Mouse (Mus musculus) MEL (cell line): ENCODE data around the gene Tk2. TPM values are rescaled to one million over a fixed set of nuclear protein-coding genes. Genes with fewer than 3 reads are reported as not detected.
"Not testable (repeated sequence)": the region's sequence is repeated elsewhere in the genome, so short reads cannot be mapped to it uniquely, and the experiment has no call there.

Experiments used
- DNase-seq: peaks from one replicate; pipeline ENCODE4 v3.0.0; 2011; ENCODE audit warnings: low read depth, low spot score
- H3K27ac ChIP-seq: 2 replicates; pipeline ENCODE4 v1.5.1; 2012; ENCODE audit warnings: low read depth, mild to moderate bottlenecking, control low read depth, low read length, moderate library complexity; ENCODE audit not compliant: control insufficient read depth
- H3K27me3 ChIP-seq, 2 experiments: fragments of 150-350 bp in 1 of 2; sonication (generic) in 1 of 2; 2 replicates each; pipeline ENCODE4 v1.6.1; 2012; ENCODE audit warnings: low read length in 2 of 2, mild to moderate bottlenecking in 2 of 2, improper control_type of control experiment in 1 of 2, moderate library complexity in 1 of 2; ENCODE audit not compliant: insufficient read depth in 2 of 2, control insufficient read depth in 1 of 2
- H3K36me3 ChIP-seq, 2 experiments: 2 replicates each; pipeline ENCODE4 v1.6.1; 2012 to 2014; ENCODE audit warnings: low read length in 2 of 2, improper control_type of control experiment in 1 of 2, inconsistent platforms in 1 of 2, mild to moderate bottlenecking in 1 of 2; ENCODE audit not compliant: insufficient read depth in 2 of 2, control insufficient read depth in 1 of 2
- H3K4me1 ChIP-seq, 2 experiments: fragments of 150-350 bp in 1 of 2; sonication (generic) in 1 of 2; 2 replicates each; pipeline ENCODE4 v1.6.1; 2012; ENCODE audit warnings: low read length in 2 of 2, improper control_type of control experiment in 1 of 2, mild to moderate bottlenecking in 1 of 2; ENCODE audit not compliant: insufficient read depth in 2 of 2, control insufficient read depth in 1 of 2
- H3K4me3 ChIP-seq, 2 experiments: fragments of 150-350 bp in 1 of 2; sonication (generic) in 1 of 2; 2 replicates each; pipeline ENCODE4 v1.5.1; 2012; ENCODE audit warnings: low read depth in 2 of 2, low read length in 2 of 2, mild to moderate bottlenecking in 2 of 2, moderate library complexity in 2 of 2, control low read depth in 1 of 2, improper control_type of control experiment in 1 of 2; ENCODE audit not compliant: control insufficient read depth in 1 of 2, insufficient read depth in 1 of 2
- H3K79me2 ChIP-seq: 2 replicates; pipeline ENCODE4 v1.6.1; 2012; ENCODE audit warnings: mild to moderate bottlenecking, low read length, moderate library complexity; ENCODE audit not compliant: control insufficient read depth, poor library complexity, insufficient read depth
- H3K9ac ChIP-seq: 2 replicates; pipeline ENCODE4 v1.6.1; 2012; ENCODE audit warnings: low read depth, mild to moderate bottlenecking, control low read depth, low read length, moderate library complexity; ENCODE audit not compliant: control insufficient read depth, poor library complexity, severe bottlenecking
- H3K9me3 ChIP-seq: fragments of 150-350 bp; sonication (generic); replicated peaks from 2 replicates; pipeline ENCODE4 v1.6.1; 2012; ENCODE audit warnings: mild to moderate bottlenecking, low read length, improper control_type of control experiment, moderate library complexity; ENCODE audit not compliant: insufficient read depth
- CHD1 ChIP-seq: IDR thresholded peaks from 2 replicates; pipeline ENCODE4 v1.6.1; 2012; ENCODE audit warnings: low read depth, mild to moderate bottlenecking, inconsistent platforms, low read length, improper control_type of control experiment
- CTCF ChIP-seq, 3 experiments: IDR thresholded peaks in 2 of 3; conservative IDR thresholded peaks in 1 of 3; 2 replicates each; pipeline ENCODE4 v1.5.1; 2011 to 2012; ENCODE audit warnings: low read length in 3 of 3, low read depth in 2 of 3, mild to moderate bottlenecking in 2 of 3, improper control_type of control experiment in 1 of 3, inconsistent platforms in 1 of 3, mixed read lengths in 1 of 3, moderate library complexity in 1 of 3; ENCODE audit not compliant: control insufficient read depth in 1 of 3, insufficient read depth in 1 of 3, poor library complexity in 1 of 3, severe bottlenecking in 1 of 3
- E2F4 ChIP-seq: IDR thresholded peaks from 2 replicates; pipeline ENCODE4 v1.6.1; 2011; ENCODE audit warnings: low read depth, low read length, improper control_type of control experiment, borderline replicate concordance
- ELF1 ChIP-seq: IDR thresholded peaks from 2 replicates; pipeline ENCODE4 v1.6.1; 2014; ENCODE audit warnings: low read depth, mild to moderate bottlenecking, inconsistent platforms, low read length, improper control_type of control experiment, moderate library complexity
- EP300 ChIP-seq, 2 experiments: IDR thresholded peaks; 2 replicates each; pipeline ENCODE4 v1.6.1; 2011; ENCODE audit warnings: improper control_type of control experiment in 2 of 2, low read length in 2 of 2, low read depth in 1 of 2, mild to moderate bottlenecking in 1 of 2
- ETS1 ChIP-seq: IDR thresholded peaks from 2 replicates; pipeline ENCODE4 v1.6.1; 2012; ENCODE audit warnings: low read depth, mild to moderate bottlenecking, inconsistent platforms, low read length, improper control_type of control experiment, moderate library complexity
- JUND ChIP-seq: IDR thresholded peaks from 2 replicates; pipeline ENCODE4 v1.6.1; 2011; ENCODE audit warnings: low read depth, mild to moderate bottlenecking, improper control_type of control experiment, low read length
- KAT2A ChIP-seq: conservative IDR thresholded peaks from 2 replicates; pipeline ENCODE4 v1.6.1; 2012; ENCODE audit warnings: low read depth, low read length, improper control_type of control experiment, inconsistent platforms
- MAFK ChIP-seq: IDR thresholded peaks from 2 replicates; pipeline ENCODE4 v1.6.1; 2011; ENCODE audit warnings: low read depth, mild to moderate bottlenecking, low read length, improper control_type of control experiment, borderline replicate concordance
- MEF2A ChIP-seq: IDR thresholded peaks from 2 replicates; pipeline ENCODE4 v1.6.1; 2014; ENCODE audit warnings: low read depth, mild to moderate bottlenecking, inconsistent platforms, low read length, improper control_type of control experiment; ENCODE audit not compliant: poor library complexity, insufficient replicate concordance, severe bottlenecking; ENCODE audit errors: extremely low read depth
- MXI1 ChIP-seq: IDR thresholded peaks from 2 replicates; pipeline ENCODE4 v1.6.1; 2011; ENCODE audit warnings: mild to moderate bottlenecking, low read depth, low read length, improper control_type of control experiment
- POLR2A ChIP-seq, 2 experiments: IDR thresholded peaks; 2 replicates each; pipeline ENCODE4 v1.6.1; 2011 to 2012; ENCODE audit warnings: low read length in 2 of 2, mild to moderate bottlenecking in 2 of 2, control low read depth in 1 of 2, improper control_type of control experiment in 1 of 2, low read depth in 1 of 2, moderate library complexity in 1 of 2; ENCODE audit not compliant: control insufficient read depth in 1 of 2, insufficient read depth in 1 of 2, poor library complexity in 1 of 2
- POLR2AphosphoS2 ChIP-seq: IDR thresholded peaks from 2 replicates; pipeline ENCODE4 v1.6.1; 2011; ENCODE audit warnings: low read length, improper control_type of control experiment
- SIN3A ChIP-seq: IDR thresholded peaks from 2 replicates; pipeline ENCODE4 v1.6.1; 2012; ENCODE audit warnings: low read length, improper control_type of control experiment, inconsistent platforms
- SMC3 ChIP-seq: IDR thresholded peaks from 2 replicates; pipeline ENCODE4 v1.6.1; 2011; ENCODE audit warnings: low read depth, low read length, improper control_type of control experiment
- TAL1 ChIP-seq: IDR thresholded peaks from 2 replicates; pipeline ENCODE4 v1.6.1; 2012; ENCODE audit warnings: mild to moderate bottlenecking, inconsistent platforms, low read length, moderate library complexity, mixed read lengths
- UBTF ChIP-seq: IDR thresholded peaks from 2 replicates; pipeline ENCODE4 v1.6.1; 2012; ENCODE audit warnings: low read depth, mild to moderate bottlenecking, inconsistent platforms, low read length, improper control_type of control experiment, moderate library complexity, borderline replicate concordance; ENCODE audit not compliant: insufficient read depth
- USF1 ChIP-seq: IDR thresholded peaks from 2 replicates; pipeline ENCODE4 v1.6.1; 2014; ENCODE audit warnings: low read depth, mild to moderate bottlenecking, inconsistent platforms, low read length, improper control_type of control experiment, moderate library complexity
- ZC3H11A ChIP-seq: IDR thresholded peaks from 2 replicates; pipeline ENCODE4 v1.6.1; 2012; ENCODE audit warnings: low read depth, mild to moderate bottlenecking, inconsistent platforms, low read length, improper control_type of control experiment
- ZKSCAN1 ChIP-seq: IDR thresholded peaks from 2 replicates; pipeline ENCODE4 v1.6.1; 2012; ENCODE audit warnings: low read depth, mild to moderate bottlenecking, inconsistent platforms, low read length, improper control_type of control experiment, moderate library complexity
- polyA plus RNA-seq, 2 experiments: library from polyadenylated mRNA; stranded (reverse) in 1 of 2; unstranded in 1 of 2; fragments of >175 nt in 1 of 2; fragments of >200 nt in 1 of 2; gene quantifications; 2 replicates each; pipeline versions ENCODE4 v1.2.1 to v1.2.4; 2012; ENCODE audit warnings: low replicate concordance in 2 of 2, low read depth in 1 of 2; ENCODE audit not compliant: insufficient read length in 2 of 2, insufficient read depth in 1 of 2, missing spikeins in 1 of 2
- total RNA-seq: library from RNA; depleted of rRNA; stranded (reverse); fragments of 300-350 nt; gene quantifications from 2 replicates; pipeline ENCODE4 v1.2.3, GENCODE M21; 2012

Tk2 gene
- total and polyA plus RNA-seq, 3 experiments, result 18.6 to 26.8 TPM; not detected in 1

DNA sequence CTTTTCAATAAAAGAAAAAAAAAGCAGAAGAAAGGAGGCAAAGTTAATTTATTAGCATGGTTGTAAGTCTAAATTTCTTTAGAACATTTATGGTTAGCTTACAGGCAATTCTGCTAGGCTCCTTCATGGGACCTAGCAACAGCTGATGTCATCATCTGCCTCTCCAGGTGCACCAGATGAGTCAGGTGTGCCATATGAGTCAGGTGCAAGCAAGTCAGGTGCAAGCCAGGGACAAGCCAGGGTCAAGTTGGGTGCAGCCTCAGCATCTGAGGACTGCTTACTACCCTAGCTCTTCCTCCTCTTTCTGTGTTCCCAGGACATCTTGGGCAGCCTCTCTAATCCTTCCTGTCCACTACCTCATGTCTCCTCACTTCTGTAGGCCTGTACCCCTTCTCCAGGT lies 20.0 kb upstream of the Tk2 start:
- Histone ChIP-seq H3K9me3 (no peaks in the 10 kb centered on the region), H3K27me3 (no peaks in the 10 kb centered on the region), H3K4me3 (no peak overlapping the region), H3K27ac (no peak overlapping the region), H3K4me1 (no peaks in the 10 kb centered on the region), H3K9ac (no peak overlapping the region), H3K79me2 (no peaks in the 10 kb centered on the region), H3K36me3 (no peaks in the 10 kb centered on the region)
- no peak for DNase-seq
- TF ChIP-seq SMC3 (no peak), TAL1 (no peak), E2F4 (no peak), EP300 (IDR thresholded peaks at IDR 0.05; ENCODE audit: low read depth in 1 of 2, low read length in 2 of 2) (no peak), MXI1 (no peak), POLR2A (IDR thresholded peaks at IDR 0.05; ENCODE audit: control insufficient read depth in 1 of 2, insufficient read depth in 1 of 2, low read depth in 1 of 2, low read length in 2 of 2, poor library complexity in 1 of 2) (no peak), POLR2AphosphoS2 (no peak), SIN3A (no peak), MAFK (no peak)

DNA sequence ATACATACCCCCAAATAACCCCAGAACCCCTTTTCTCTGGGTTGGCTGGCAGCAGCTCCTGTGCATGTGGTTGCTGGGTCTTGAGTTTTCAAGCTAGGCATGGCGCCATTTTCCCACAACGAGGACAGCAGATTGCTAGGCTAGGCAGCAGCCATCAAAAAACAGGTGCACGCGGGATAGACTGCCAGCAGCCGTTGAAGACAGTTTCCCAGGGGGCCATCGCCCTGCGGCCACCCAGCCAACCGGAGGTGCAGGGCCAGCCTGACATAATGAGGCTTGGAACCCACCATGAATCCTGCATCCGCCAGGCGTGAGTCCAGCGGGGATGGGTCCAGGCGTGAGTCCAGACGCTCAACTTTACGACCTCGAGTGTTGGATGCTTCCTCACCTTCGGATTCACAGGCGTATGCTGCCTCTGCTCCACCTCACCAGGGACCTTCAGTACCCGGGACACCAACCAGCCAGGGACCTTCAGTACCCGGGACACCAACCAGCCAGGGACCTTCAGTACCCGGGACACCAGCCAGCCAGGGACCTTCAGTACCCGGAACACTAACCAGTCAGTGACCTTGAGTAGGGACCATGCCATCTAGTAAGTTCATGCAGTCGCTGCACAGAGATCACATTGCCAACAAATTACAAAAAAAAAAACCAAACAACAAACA lies 16.0 kb upstream of the Tk2 start:
- H3K27me3 ChIP-seq, DNase-seq, H3K4me3 ChIP-seq, H3K79me2 ChIP-seq, H3K36me3 ChIP-seq, H3K9ac ChIP-seq, H3K27ac ChIP-seq, H3K4me1 ChIP-seq, H3K9me3 ChIP-seq: not testable (repeated sequence)

DNA sequence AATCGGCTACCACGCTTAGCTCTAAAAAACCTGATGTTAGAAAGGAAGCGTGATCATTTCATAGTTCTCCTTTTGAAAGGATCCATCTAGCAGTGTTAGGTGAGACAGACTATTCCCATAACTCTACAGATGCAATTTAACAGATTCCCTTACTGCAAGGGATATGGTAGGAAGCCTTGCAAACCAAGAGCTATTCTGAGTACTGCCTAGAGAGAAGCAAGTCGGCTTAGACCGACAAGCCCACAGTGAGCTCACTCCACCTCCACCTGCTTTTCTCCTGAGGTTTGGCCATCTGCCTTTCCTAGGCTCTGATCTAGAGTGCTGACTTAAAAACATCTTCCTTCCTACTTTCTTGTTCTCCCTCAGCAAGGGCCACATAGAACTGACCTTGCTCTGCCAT lies 13.4 kb upstream of the Tk2 start:
- H3K4me1 ChIP-seq, H3K27ac ChIP-seq, DNase-seq, H3K36me3 ChIP-seq, H3K79me2 ChIP-seq, H3K9me3 ChIP-seq, H3K9ac ChIP-seq, H3K27me3 ChIP-seq, H3K4me3 ChIP-seq: not testable (repeated sequence)

DNA sequence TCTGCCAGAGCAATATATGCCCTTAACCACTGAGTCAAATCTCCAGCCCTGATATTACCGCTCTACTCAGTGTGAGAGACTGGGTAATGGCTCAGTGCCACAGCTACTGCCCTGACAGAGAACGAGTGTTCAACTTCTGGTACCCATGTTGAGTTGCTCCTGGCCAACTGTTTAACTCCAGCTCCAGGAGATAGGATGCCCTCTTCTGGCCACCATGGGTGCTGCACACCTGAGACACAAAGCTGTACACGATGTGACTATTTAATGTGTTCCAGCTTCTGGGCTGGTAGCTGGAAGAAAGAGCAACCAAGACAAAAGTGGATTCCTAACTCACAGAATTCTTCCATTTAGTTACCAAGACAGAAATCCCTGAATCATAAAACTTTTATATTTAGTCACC lies 4.7 kb upstream of the Tk2 start:
- Histone ChIP-seq H3K9ac (no peak overlapping the region), H3K9me3 (no peaks in the 10 kb centered on the region), H3K36me3 (peaks cover 2 to 13% of the 10 kb centered on the region in 2 experiments; a peak in 3 of 4 replicates), H3K27ac (no peak overlapping the region), H3K4me3 (no peak overlapping the region), H3K79me2 (peaks cover 2% of the 10 kb centered on the region), H3K27me3 (no peaks in the 10 kb centered on the region), H3K4me1 (peaks cover 4 to 17% of the 10 kb centered on the region in 2 experiments)
- peak; percentile 67 for DNase-seq
- TF ChIP-seq E2F4, result no peak
- TF ChIP-seq CTCF (IDR thresholded peaks at IDR 0.05 in 2 of 3, conservative IDR thresholded peaks at IDR 0.05 in 1 of 3; ENCODE audit: control insufficient read depth in 1 of 3, insufficient read depth in 1 of 3, low read depth in 2 of 3, low read length in 3 of 3, poor library complexity in 1 of 3, severe bottlenecking in 1 of 3), result peak; percentile 70 to 83 (median 78)
- TF ChIP-seq ELF1, result no peak
- TF ChIP-seq UBTF, result no peak
- TF ChIP-seq ZKSCAN1, result no peak
- no peak for TF ChIP-seq TAL1
- TF ChIP-seq USF1, result no peak
- TF ChIP-seq MAFK, result no peak
- no peak for TF ChIP-seq JUND
- no peak for TF ChIP-seq MEF2A
- TF ChIP-seq ETS1, result no peak
- TF ChIP-seq POLR2AphosphoS2, result no peak
- TF ChIP-seq ZC3H11A, result peak; percentile 25; the same call in 1 of the 2 replicates
- no peak for TF ChIP-seq KAT2A
- no peak for TF ChIP-seq CHD1
